Mouse (Mus musculus): ENCODE results near the gene Hist3h2a. TPM values are rescaled to one million over a fixed set of nuclear protein-coding genes. Genes with fewer than 3 reads are reported as not detected.
A peak's percentile ranks its signal among the peaks of the same experiment; 100 is the strongest.

Gene Hist3h2a
- 10 to 100 TPM; 15.1 to 16.8 TPM for total RNA-seq (2021)
- long read RNA-seq, experiment 1, transcript Hist3h2a-201 (1 exons, 2,146 nt) = major isoform, 13 of 13 reads
- long read RNA-seq, experiment 1, partial matches to known transcripts = 0 of 13 reads
- long read RNA-seq, experiment 1, other reads (novel, unspliced or antisense) = 0 of 13 reads
- long read RNA-seq, experiment 2, transcript Hist3h2a-201 (1 exons, 2,146 nt) = major isoform, 25 of 25 reads
- long read RNA-seq, experiment 2, partial matches to known transcripts = 0 of 25 reads
- long read RNA-seq, experiment 2, other reads (novel, unspliced or antisense) = 0 of 25 reads

GRCm38 (mm10) chr11:58954420-58955142 lies at the start of gene Hist3h2a, which contains the start of gene Trim17:
Gene Hist3h2a (plus strand): TSS chr11:58954685.
Gene Trim17 (plus strand): TSS chr11:58954685.
- DNase-seq = peak; percentile 86
- intact Hi-C loops (cut with DNase I; ENCODE audit: low total_unique reads) = no loop called here

GRCm38 (mm10) chr11:58904838-58905237 lies 49.6 kb upstream of the Hist3h2a start:
- DNase-seq = no peak
- intact Hi-C loops (cut with DNase I; ENCODE audit: low total_unique reads) = no loop called here

- no peak for DNase-seq
- intact Hi-C loops (cut with DNase I; ENCODE audit: low total_unique reads) = no loop called here
Measured at GRCm38 (mm10) chr11:58913776-58914175, 40.7 kb upstream of the Hist3h2a start.

- intact Hi-C loops (cut with DNase I; ENCODE audit: low total_unique reads) = no loop called here
- no peak for DNase-seq
Measured at GRCm38 (mm10) chr11:58914461-58915028, 39.9 kb upstream of the Hist3h2a start.

- DNase-seq = no peak
- intact Hi-C loops (cut with DNase I; ENCODE audit: low total_unique reads) = no loop called here
Measured at GRCm38 (mm10) chr11:58916879-58917744, 37.4 kb upstream of the Hist3h2a start.

- DNase-seq = no peak
- intact Hi-C loops (cut with DNase I; ENCODE audit: low total_unique reads) = no loop called here
Measured at GRCm38 (mm10) chr11:58917745-58918366, 36.6 kb upstream of the Hist3h2a start, which contains the start of gene Btnl10. Gene Btnl10 (plus strand): TSS chr11:58917908.

- intact Hi-C loops (cut with DNase I; ENCODE audit: low total_unique reads) = no loop called here
- DNase-seq = no peak
Measured at GRCm38 (mm10) chr11:58918759-58919158, 35.7 kb upstream of the Hist3h2a start.

GRCm38 (mm10) chr11:58922420-58922819 lies 32.1 kb upstream of the Hist3h2a start:
- intact Hi-C loops (cut with DNase I; ENCODE audit: low total_unique reads) = no loop called here
- no peak for DNase-seq

GRCm38 (mm10) chr11:58926651-58927050 lies 27.8 kb upstream of the Hist3h2a start:
- intact Hi-C loops (cut with DNase I; ENCODE audit: low total_unique reads) = no loop called here

GRCm38 (mm10) chr11:58927053-58927452 lies 27.4 kb upstream of the Hist3h2a start:
- intact Hi-C loops (cut with DNase I; ENCODE audit: low total_unique reads) = no loop called here

More at GRCm38 (mm10) chr11:58926651-58927050, 27.8 kb upstream of the Hist3h2a start:
- DNase-seq = no peak

GRCm38 (mm10) chr11:58927790-58928651 lies 26.5 kb upstream of the Hist3h2a start:
- intact Hi-C loops (cut with DNase I; ENCODE audit: low total_unique reads) = no loop called here
- DNase-seq = peak; percentile 45

More at GRCm38 (mm10) chr11:58927053-58927452, 27.4 kb upstream of the Hist3h2a start:
- no peak for DNase-seq

- no peak for DNase-seq
- intact Hi-C loops (cut with DNase I; ENCODE audit: low total_unique reads) = no loop called here
Measured at GRCm38 (mm10) chr11:58929055-58929454, 25.4 kb upstream of the Hist3h2a start.

- intact Hi-C loops (cut with DNase I; ENCODE audit: low total_unique reads) = no loop called here
- DNase-seq = no peak
Measured at GRCm38 (mm10) chr11:58929641-58930040, 24.8 kb upstream of the Hist3h2a start.

- no peak for DNase-seq
- intact Hi-C loops (cut with DNase I; ENCODE audit: low total_unique reads) = no loop called here
Measured at GRCm38 (mm10) chr11:58930254-58930653, 24.2 kb upstream of the Hist3h2a start.

- intact Hi-C loops (cut with DNase I; ENCODE audit: low total_unique reads) = no loop called here
- DNase-seq = no peak
Measured at GRCm38 (mm10) chr11:58931576-58931975, 22.9 kb upstream of the Hist3h2a start.

GRCm38 (mm10) chr11:58937909-58938308 lies 16.6 kb upstream of the Hist3h2a start:
- intact Hi-C loops (cut with DNase I; ENCODE audit: low total_unique reads) = no loop called here
- DNase-seq = no peak

GRCm38 (mm10) chr11:58938322-58939087 lies 16.0 kb upstream of the Hist3h2a start, which contains the start of gene Rnf187:
Gene Rnf187 (minus strand): TSS chr11:58938916.
- intact Hi-C loops (cut with DNase I; ENCODE audit: low total_unique reads) = no loop called here
- DNase-seq = peak; percentile 89

Measured in gastrocnemius, postnatal 14 days (tissue).